Mouse (Mus musculus): Measurements from ENCODE around the gene Atxn7l3.

The Atxn7l3 gene

GRCm38 (mm10) chr11:102318576-102319409, 22.4 kb upstream of the Atxn7l3 start:
- ATAC-seq (ENCODE audit: low TSS enrichment), result no peak

GRCm38 (mm10) chr11:102317901-102318575, 21.6 kb upstream of the Atxn7l3 start:
- ATAC-seq (ENCODE audit: low TSS enrichment), result no peak

GRCm38 (mm10) chr11:102317298-102317900, 21.0 kb upstream of the Atxn7l3 start:
- no peak for ATAC-seq (ENCODE audit: low TSS enrichment)

GRCm38 (mm10) chr11:102316572-102317297, 20.3 kb upstream of the Atxn7l3 start:
- ATAC-seq (ENCODE audit: low TSS enrichment), result peak; percentile 18; the same call in 1 of the 2 replicates

GRCm38 (mm10) chr11:102315690-102316571, 19.5 kb upstream of the Atxn7l3 start:
- no peak for ATAC-seq (ENCODE audit: low TSS enrichment)

GRCm38 (mm10) chr11:102314321-102314720, 17.9 kb upstream of the Atxn7l3 start:
- no peak for ATAC-seq (ENCODE audit: low TSS enrichment)

GRCm38 (mm10) chr11:102312586-102312985, 16.2 kb upstream of the Atxn7l3 start:
- ATAC-seq (ENCODE audit: low TSS enrichment), result no peak

- ATAC-seq (ENCODE audit: low TSS enrichment), result no peak
Measured at GRCm38 (mm10) chr11:102311966-102312365, 15.5 kb upstream of the Atxn7l3 start.

GRCm38 (mm10) chr11:102310768-102311695, 14.6 kb upstream of the Atxn7l3 start:
- no peak for ATAC-seq (ENCODE audit: low TSS enrichment)

- ATAC-seq (ENCODE audit: low TSS enrichment), result no peak
Measured at GRCm38 (mm10) chr11:102309821-102310617, 13.6 kb upstream of the Atxn7l3 start.

- ATAC-seq (ENCODE audit: low TSS enrichment), result peak; percentile 94
Measured at GRCm38 (mm10) chr11:102308979-102309378, 12.5 kb upstream of the Atxn7l3 start.

GRCm38 (mm10) chr11:102308104-102308503, 11.7 kb upstream of the Atxn7l3 start:
- no peak for ATAC-seq (ENCODE audit: low TSS enrichment)

- ATAC-seq (ENCODE audit: low TSS enrichment), result no peak
Measured at GRCm38 (mm10) chr11:102305359-102305758, 8.9 kb upstream of the Atxn7l3 start.

GRCm38 (mm10) chr11:102304141-102304540, 7.7 kb upstream of the Atxn7l3 start:
- ATAC-seq (ENCODE audit: low TSS enrichment), result no peak

- no peak for ATAC-seq (ENCODE audit: low TSS enrichment)
Measured at GRCm38 (mm10) chr11:102299839-102300238, 3.4 kb upstream of the Atxn7l3 start.

GRCm38 (mm10) chr11:102297577-102298556, 1.4 kb upstream of the Atxn7l3 start:
- 0 out of 2 replicates have a peak, but pooled peaks have one; percentile 5 for ATAC-seq (ENCODE audit: low TSS enrichment)

GRCm38 (mm10) chr11:102295598-102296471, 596 bp downstream of the Atxn7l3 start:
- ATAC-seq (ENCODE audit: low TSS enrichment), result no peak
